Mouse (Mus musculus): ENCODE measurements around the gene Plekhd1.

DNA sequence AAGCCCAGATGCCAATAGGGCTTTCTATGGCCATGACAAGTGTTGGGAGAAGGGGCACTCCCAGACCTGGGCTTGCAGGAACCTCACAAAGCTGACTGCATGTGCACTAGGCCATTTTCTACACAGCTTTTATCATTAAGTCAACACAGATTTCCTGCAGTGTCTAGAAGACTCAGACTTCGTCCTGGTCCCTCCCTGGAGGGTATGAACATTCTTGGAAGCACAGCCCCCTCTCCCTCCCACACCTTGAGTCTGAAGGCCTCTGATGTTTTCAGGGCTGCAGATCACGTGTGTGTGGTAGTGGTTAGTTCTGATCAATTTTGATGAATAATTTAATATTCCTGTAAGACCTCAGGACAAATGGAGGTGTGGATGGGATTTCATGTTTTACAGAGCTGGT is 1.3 kb downstream of the Plekhd1 start:
- TF ChIP-seq CTCF (conservative IDR thresholded peaks at IDR 0.05 in 1 of 2, IDR thresholded peaks at IDR 0.05 in 1 of 2; ENCODE audit: low read depth in 2 of 2, low read length in 2 of 2) (no peak), MXI1 (IDR thresholded peaks at IDR 0.05; ENCODE audit: low read depth, low read length) (no peak), TBP (conservative IDR thresholded peaks at IDR 0.05; ENCODE audit: low read depth, low read length) (no peak)

Measured in CH12.LX (cell line).